ENCODE assay signal across 8 mouse cellular contexts in the genomic region with DNA sequence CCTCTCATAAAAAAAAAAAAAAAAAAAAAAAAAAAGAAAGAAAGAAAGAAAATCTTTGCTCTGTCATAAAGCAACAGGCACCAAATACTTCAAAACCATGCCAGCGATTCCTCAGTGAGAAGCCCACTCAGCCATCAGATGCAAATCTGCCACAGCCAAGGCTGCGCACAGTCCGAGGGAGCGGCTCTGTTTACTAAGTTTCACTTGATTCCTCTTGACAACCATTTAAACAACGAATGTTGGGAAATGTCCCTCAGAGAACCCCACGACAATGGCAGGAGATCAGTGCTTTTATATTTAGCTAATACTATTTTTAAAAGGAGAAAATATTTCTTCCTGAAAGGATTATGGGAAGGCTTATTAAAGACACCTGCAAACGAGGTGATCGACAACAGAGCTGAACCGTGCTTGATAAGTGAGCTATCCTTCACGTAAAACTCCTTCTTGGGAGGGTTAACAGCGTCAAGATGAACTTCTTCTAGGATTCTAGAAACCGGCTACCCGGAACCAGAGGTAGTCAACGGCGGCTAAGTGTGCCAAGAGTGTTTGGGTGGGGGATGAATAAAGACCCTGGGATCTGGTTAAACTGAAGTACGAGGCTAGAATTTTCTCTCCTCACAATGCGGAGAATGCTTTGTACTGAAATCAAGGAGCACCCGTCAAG.
DNase-seq lines count a peak whose midpoint lies in the region; ATAC-seq and TF ChIP-seq lines count a peak whose summit lies in the region.

No protein-coding gene starts in this region.

- H3K4me2 ChIP-seq in kidney, postnatal 0 days (ENCODE audit: low read length): peak overlapping the region; percentile 59
- peak overlapping the region; percentile 51 for H3K4me2 ChIP-seq in forebrain, embryonic 12.5 days
- H3K4me2 ChIP-seq in limb, embryonic 14.5 days (replicated peaks; ENCODE audit: low read depth, low read length, severe bottlenecking): peak overlapping the region; percentile 51
- H3K4me2 ChIP-seq in midbrain, postnatal 0 days (ENCODE audit: low read depth, low read length, poor library complexity, severe bottlenecking): peak overlapping the region; percentile 48

- WGBS in kidney, postnatal 0 days: 30% methylated on average over 18 of the region's 18 CpGs
- WGBS in forebrain, embryonic 12.5 days: 20% methylated on average over 18 of the region's 18 CpGs
- WGBS in limb, embryonic 14.5 days: 33% methylated on average over 18 of the region's 18 CpGs
- 13% methylated on average over 18 of the region's 18 CpGs for WGBS in midbrain, postnatal 0 days

- H3K9me3 ChIP-seq in kidney, postnatal 0 days (replicated peaks; ENCODE audit: low read length): no peaks in the 10 kb centered on the region
- H3K9me3 ChIP-seq in forebrain, embryonic 12.5 days: no peaks in the 10 kb centered on the region
- no peaks in the 10 kb centered on the region for H3K9me3 ChIP-seq in limb, embryonic 14.5 days (ENCODE audit: control insufficient read depth, low read length)
- no peaks in the 10 kb centered on the region for H3K9me3 ChIP-seq in midbrain, postnatal 0 days (ENCODE audit: low read length)

- no peak for ATAC-seq in kidney, postnatal 0 days (replicated peaks; ENCODE audit: low FRiP score, low read depth)
- no peak for ATAC-seq in forebrain, embryonic 12.5 days (ENCODE audit: low FRiP score)
- no peak for ATAC-seq in limb, embryonic 14.5 days (ENCODE audit: low FRiP score, low read depth)
- ATAC-seq in midbrain, postnatal 0 days (ENCODE audit: low FRiP score): no peak
- no peak for ATAC-seq in frontal cortex, adult (ENCODE audit: low TSS enrichment)

- no peak for TF ChIP-seq CTCF in kidney, postnatal 0 days (IDR thresholded peaks at IDR 0.05; ENCODE audit: low read depth)
- no peak for TF ChIP-seq CTCF in midbrain, postnatal 0 days (IDR thresholded peaks at IDR 0.05)

- H3K27me3 ChIP-seq in kidney, postnatal 0 days (ENCODE audit: insufficient read depth, low read length): no peaks in the 10 kb centered on the region
- H3K27me3 ChIP-seq in forebrain, embryonic 12.5 days: peaks cover 71% of the 10 kb centered on the region
- H3K27me3 ChIP-seq in limb, embryonic 14.5 days (ENCODE audit: control insufficient read depth, insufficient read depth, low read length): no peaks in the 10 kb centered on the region
- 0 out of 2 replicates have a peak, but pooled peaks cover 3% of the 10 kb centered on the region for H3K27me3 ChIP-seq in midbrain, postnatal 0 days (ENCODE audit: insufficient read depth, low read length)

- 0 out of 2 replicates have a peak, but pooled peaks cover 7% of the 10 kb centered on the region for H3K4me1 ChIP-seq in kidney, postnatal 0 days (replicated peaks; ENCODE audit: insufficient read depth, low read length)
- peaks cover 34% of the 10 kb centered on the region for H3K4me1 ChIP-seq in forebrain, embryonic 12.5 days
- peaks cover 3% of the 10 kb centered on the region; the same call in 1 of the 2 replicates for H3K4me1 ChIP-seq in limb, embryonic 14.5 days (ENCODE audit: control insufficient read depth, insufficient read depth, low read length)
- H3K4me1 ChIP-seq in midbrain, postnatal 0 days (ENCODE audit: insufficient read depth, low read length): 0 out of 2 replicates have a peak, but pooled peaks cover 5% of the 10 kb centered on the region

- no peaks in the 10 kb centered on the region for H3K36me3 ChIP-seq in kidney, postnatal 0 days (ENCODE audit: insufficient read depth, low read length)
- H3K36me3 ChIP-seq in forebrain, embryonic 12.5 days (replicated peaks): no peaks in the 10 kb centered on the region
- H3K36me3 ChIP-seq in limb, embryonic 14.5 days (ENCODE audit: control insufficient read depth, insufficient read depth, low read length): no peaks in the 10 kb centered on the region
- no peaks in the 10 kb centered on the region for H3K36me3 ChIP-seq in midbrain, postnatal 0 days (ENCODE audit: insufficient read depth, low read length)

- no peak for TF ChIP-seq POLR2A in limb, embryonic 14.5 days (IDR thresholded peaks at IDR 0.05; ENCODE audit: borderline replicate concordance, extremely low read depth, insufficient read depth, insufficient read length)

- H3K9ac ChIP-seq in kidney, postnatal 0 days (ENCODE audit: low read depth, low read length): 0 out of 2 replicates have a peak overlapping the region, but pooled peaks have one; percentile 23
- no peak overlapping the region for H3K9ac ChIP-seq in forebrain, embryonic 12.5 days
- H3K9ac ChIP-seq in limb, embryonic 14.5 days (ENCODE audit: low read depth, low read length, severe bottlenecking): peak overlapping the region; percentile 22; the same call in 1 of the 2 replicates
- 0 out of 2 replicates have a peak overlapping the region, but pooled peaks have one; percentile 36 for H3K9ac ChIP-seq in midbrain, postnatal 0 days (replicated peaks; ENCODE audit: low read length, poor library complexity, severe bottlenecking)

- H3K4me3 ChIP-seq in kidney, postnatal 0 days (replicated peaks; ENCODE audit: low read depth, low read length): peak overlapping the region; percentile 24
- H3K4me3 ChIP-seq in forebrain, embryonic 12.5 days (replicated peaks): peak overlapping the region; percentile 24
- peak overlapping the region; percentile 27 for H3K4me3 ChIP-seq in limb, embryonic 14.5 days (replicated peaks; ENCODE audit: low read length)
- peak overlapping the region; percentile 25; the same call in 1 of the 2 replicates for H3K4me3 ChIP-seq in midbrain, postnatal 0 days (ENCODE audit: low read depth, low read length)

- H3K27ac ChIP-seq in kidney, postnatal 0 days: peak overlapping the region; percentile 8; the same call in 1 of the 2 replicates
- H3K27ac ChIP-seq in forebrain, embryonic 12.5 days: no peak overlapping the region
- H3K27ac ChIP-seq in limb, embryonic 14.5 days (replicated peaks; ENCODE audit: low read depth, low read length): no peak overlapping the region
- H3K27ac ChIP-seq in midbrain, postnatal 0 days (ENCODE audit: low read depth, low read length): no peak overlapping the region

- no peak for DNase-seq in kidney, postnatal 0 days (ENCODE audit: low spot score)
- DNase-seq in kidney, postnatal 14 days: no peak
- DNase-seq in limb, embryonic 14.5 days (ENCODE audit: low spot score): no peak
- DNase-seq in midbrain, postnatal 0 days (ENCODE audit: low spot score): peak; percentile 12
- DNase-seq in cerebellum, adult 11-12 months: no peak
- DNase-seq in urinary bladder, postnatal 10 days (ENCODE audit: low spot score): no peak
